Mouse (Mus musculus) ES-E14 (cell line): ENCODE results near the gene Snrpa. TPM values are rescaled to one million over a fixed set of nuclear protein-coding genes. Genes with fewer than 3 reads are reported as not detected.

Experiments
- DNase-seq: peaks from one replicate; pipeline ENCODE4 v3.0.0-alpha.2; 2013; ENCODE audit warnings: low read depth, low spot score
- H3K27ac ChIP-seq: 2 replicates; pipeline ENCODE4 v1.5.1; 2012; ENCODE audit warnings: low read depth, mild to moderate bottlenecking, low read length, moderate library complexity, mixed read lengths; ENCODE audit not compliant: poor library complexity, insufficient read depth, severe bottlenecking
- H3K36me3 ChIP-seq: 2 replicates; pipeline ENCODE4 v1.6.1; 2012; ENCODE audit warnings: mild to moderate bottlenecking, low read length, moderate library complexity, mixed read lengths; ENCODE audit not compliant: control insufficient read depth, poor library complexity, insufficient read depth, severe bottlenecking
- H3K4me1 ChIP-seq, 2 experiments: fragments of 150-350 bp in 1 of 2; sonication (generic) in 1 of 2; 2 replicates each; pipeline ENCODE4 v1.6.1; 2012; ENCODE audit warnings: low read length in 2 of 2, mild to moderate bottlenecking in 1 of 2, mixed read lengths in 1 of 2; ENCODE audit not compliant: control insufficient read depth in 2 of 2, insufficient read depth in 2 of 2, poor library complexity in 1 of 2
- H3K4me3 ChIP-seq, 2 experiments: fragments of 150-350 bp in 1 of 2; sonication (generic) in 1 of 2; 2 replicates each; pipeline ENCODE4 v1.5.1; 2012; ENCODE audit warnings: low read length in 2 of 2, low read depth in 1 of 2, mild to moderate bottlenecking in 1 of 2, mixed read lengths in 1 of 2; ENCODE audit not compliant: insufficient read depth in 1 of 2, poor library complexity in 1 of 2, severe bottlenecking in 1 of 2
- H3K9ac ChIP-seq: 2 replicates; pipeline ENCODE4 v1.6.1; 2012; ENCODE audit warnings: low read depth, mild to moderate bottlenecking, low read length, mixed read lengths; ENCODE audit not compliant: poor library complexity, insufficient read depth, severe bottlenecking
- H3K9me3 ChIP-seq: fragments of 150-350 bp; sonication (generic); 2 replicates; pipeline ENCODE4 v1.6.1; 2012; ENCODE audit warnings: low read depth, mild to moderate bottlenecking, low read length; ENCODE audit not compliant: control insufficient read depth, insufficient read depth
- CHD2 ChIP-seq: IDR thresholded peaks from 2 replicates; pipeline ENCODE4 v1.6.1; 2014; ENCODE audit warnings: mild to moderate bottlenecking, low read depth, low read length, inconsistent platforms
- HCFC1 ChIP-seq: IDR thresholded peaks from 2 replicates; pipeline ENCODE4 v1.6.1; 2012; ENCODE audit warnings: low read length, inconsistent platforms, borderline replicate concordance; ENCODE audit not compliant: insufficient read depth
- MAFK ChIP-seq: IDR thresholded peaks from 2 replicates; pipeline ENCODE4 v1.6.1; 2014; ENCODE audit warnings: mild to moderate bottlenecking, low read depth, low read length, inconsistent platforms; ENCODE audit not compliant: insufficient read depth
- ZC3H11A ChIP-seq: IDR thresholded peaks from 2 replicates; pipeline ENCODE4 v1.6.1; 2012; ENCODE audit warnings: low read depth, mild to moderate bottlenecking, inconsistent platforms, low read length, borderline replicate concordance
- ZNF384 ChIP-seq: IDR thresholded peaks from 2 replicates; pipeline ENCODE4 v1.6.1; 2012; ENCODE audit warnings: low read depth, low read length, inconsistent platforms
- in situ Hi-C, 2 experiments: fragments of 600-800 bp; cut with MboI; formaldehyde crosslinking; loops; one replicate each; pipeline ENCODE4 v1.15.1; 2025; ENCODE audit warnings: low sequenced_read_pairs in 2 of 2, inconsistent platforms in 1 of 2; ENCODE audit not compliant: unreplicated experiment in 2 of 2
- total RNA-seq: library from RNA; depleted of rRNA; stranded (reverse); fragments of 300-350 nt; gene quantifications from 2 replicates; pipeline ENCODE4 v1.2.3, GENCODE M21; 2012

The Snrpa gene
- total RNA-seq, 1 experiment = 129 TPM

- no peak overlapping the region for H3K27ac ChIP-seq
- H3K36me3 ChIP-seq = no peaks in the 10 kb centered on the region; the same call in 1 of the 2 replicates
- no peak for TF ChIP-seq ZNF384
- TF ChIP-seq MAFK = no peak
- no peak for TF ChIP-seq ZC3H11A
- TF ChIP-seq HCFC1 = no peak
- TF ChIP-seq CHD2 = no peak
- H3K4me3 ChIP-seq = no peak overlapping the region
- H3K9me3 ChIP-seq = no peaks in the 10 kb centered on the region
- H3K4me1 ChIP-seq = peaks cover 4 to 28% of the 10 kb centered on the region in 2 experiments; a peak in 2 of 4 replicates
- H3K9ac ChIP-seq = peak overlapping the region; percentile 1; the same call in 1 of the 2 replicates
- in situ Hi-C loops = no loop called here
- DNase-seq = no peak
Observed at GRCm38 (mm10) chr7:27224877-27225575, 29.0 kb upstream of the Snrpa start.

GRCm38 (mm10) chr7:27222538-27222937, 26.5 kb upstream of the Snrpa start:
- TF ChIP-seq ZNF384 = no peak
- TF ChIP-seq CHD2 = no peak
- no peak for TF ChIP-seq ZC3H11A
- no peak for TF ChIP-seq MAFK
- TF ChIP-seq HCFC1 = no peak
- peaks cover 5% of the 10 kb centered on the region; the same call in 1 of the 2 replicates for H3K36me3 ChIP-seq
- in situ Hi-C loops = no loop called here
- H3K9me3 ChIP-seq = no peaks in the 10 kb centered on the region
- no peak overlapping the region for H3K4me3 ChIP-seq
- no peak overlapping the region for H3K9ac ChIP-seq
- H3K27ac ChIP-seq = no peak overlapping the region
- peaks cover 4 to 30% of the 10 kb centered on the region in 2 experiments; a peak in 2 of 4 replicates for H3K4me1 ChIP-seq
- no peak for DNase-seq

- Histone ChIP-seq H3K4me3 (no peak overlapping the region), H3K9ac (no peak overlapping the region), H3K9me3 (no peaks in the 10 kb centered on the region), H3K36me3 (peaks cover 5% of the 10 kb centered on the region; the same call in 1 of the 2 replicates), H3K4me1 (peaks cover 4 to 30% of the 10 kb centered on the region in 2 experiments; a peak in 2 of 4 replicates), H3K27ac (no peak overlapping the region)
- no peak for DNase-seq
- no peak for TF ChIP-seq ZNF384
- TF ChIP-seq HCFC1 = no peak
- TF ChIP-seq MAFK = no peak
- in situ Hi-C loops = no loop called here
Observed at GRCm38 (mm10) chr7:27221939-27222338, 25.9 kb upstream of the Snrpa start.

- no peak overlapping the region for H3K9ac ChIP-seq
- H3K27ac ChIP-seq = no peak overlapping the region; the same call in 1 of the 2 replicates
- in situ Hi-C loops = no loop called here
- H3K4me1 ChIP-seq = peaks cover 3 to 19% of the 10 kb centered on the region in 2 experiments; a peak in 2 of 4 replicates
- no peak for DNase-seq
- no peak overlapping the region for H3K4me3 ChIP-seq
- TF ChIP-seq MAFK (no peak), ZNF384 (no peak)
- H3K9me3 ChIP-seq = no peaks in the 10 kb centered on the region
- H3K36me3 ChIP-seq = peaks cover 7% of the 10 kb centered on the region; the same call in 1 of the 2 replicates
Observed at GRCm38 (mm10) chr7:27219937-27220336, 23.9 kb upstream of the Snrpa start.
